ENCODE assay signal across 34 mouse cellular contexts in the genomic region with DNA sequence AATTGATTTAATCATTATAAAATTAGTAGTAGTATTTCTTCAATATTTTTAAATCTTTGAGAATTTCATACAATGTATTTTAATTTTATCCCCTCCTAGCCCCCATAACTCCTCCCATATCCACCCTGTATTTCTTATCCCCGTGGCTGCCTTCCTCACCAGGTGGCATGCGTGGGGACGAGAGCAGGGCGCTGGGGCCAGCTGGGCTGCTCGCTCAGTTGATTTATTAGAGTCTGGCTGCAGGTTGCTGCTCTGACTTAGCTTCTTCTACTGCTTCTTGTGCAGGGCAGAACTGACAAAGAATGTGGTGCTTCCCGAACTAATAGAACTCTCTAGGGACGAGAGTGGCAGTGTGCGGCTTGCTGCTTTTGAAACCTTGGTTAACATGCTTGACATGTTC. TPM values are rescaled to one million over a fixed set of nuclear protein-coding genes. Genes with fewer than 3 reads are reported as not detected.
DNase-seq lines count a peak whose midpoint lies in the region; ATAC-seq and TF ChIP-seq lines count a peak whose summit lies in the region.
"Had no signal": no experiment of that assay in that cellular context is flagged by ENCODE, and none has a peak within 500 bp of the region (broad histone marks: within the 10 kb centered on the region; RNA-seq: fewer than 3 reads in every experiment).

No protein-coding gene starts in this region.

- TF ChIP-seq CTCF in layer of hippocampus, adult 2 months (conservative IDR thresholded peaks at IDR 0.05), result no peak

- no peak overlapping the region for H3K4me3 ChIP-seq in layer of hippocampus, adult 2 months
- H3K4me3 ChIP-seq: embryonic facial prominence, embryonic 10.5 days; embryonic facial prominence, embryonic 13.5 days; erythroblast, embryonic 14.5 days; forebrain, embryonic 12.5 days; forebrain, embryonic 15.5 days; heart, embryonic 12.5 days; heart, embryonic 15.5 days; hindbrain, embryonic 10.5 days; hindbrain, embryonic 13.5 days had no signal

- ATAC-seq in cerebellum, adult (ENCODE audit: insufficient number of reproducible peaks, low FRiP score, low TSS enrichment), result no peak
- no peak for ATAC-seq in inflammation-experienced regulatory T-cells, adult 6 months
- ATAC-seq: forebrain, embryonic 15.5 days; hindbrain, embryonic 16.5 days; intestine, embryonic 16.5 days; Patski had no signal

- peak overlapping the region; percentile 61; the same call in 1 of the 2 replicates for H3K27ac ChIP-seq in layer of hippocampus, adult 2 months
- H3K27ac ChIP-seq: embryonic facial prominence, embryonic 10.5 days; embryonic facial prominence, embryonic 13.5 days; forebrain, embryonic 12.5 days; forebrain, embryonic 15.5 days; heart, embryonic 15.5 days; hindbrain, embryonic 10.5 days; hindbrain, embryonic 13.5 days had no signal

- peak; percentile 12 for DNase-seq in cerebellum, adult 9-11 months
- no peak for DNase-seq in cerebellum, adult 11-12 months
- DNase-seq in cerebellum, postnatal 25 days, result peak; percentile 37 to 54
- DNase-seq in layer of hippocampus, adult 2 months (ENCODE audit: low spot score in 2 of 2), result peak; percentile 23 to 34
- no peak for DNase-seq in layer of hippocampus, postnatal 10 days (ENCODE audit: low spot score in 2 of 2)
- DNase-seq in layer of hippocampus, adult 9-11 months, result peak; percentile 26
- DNase-seq: adrenal gland, postnatal 10 days; adrenal gland, postnatal 36 days; B cell, adult 2 months; embryo, embryonic 11 days; gastrocnemius, postnatal 25 days; heart, adult 18-20 months; heart, postnatal 10 days; heart, postnatal 36 days had no signal

RNA-seq across cellular contexts. Expression of a gene that starts 47.5 kb away (rescaled TPM):
- under 1 TPM in 1 of 2 experiments, not detected in 1; 0.10 TPM for total RNA-seq in layer of hippocampus, adult 2 months (2021)
- not detected for total RNA-seq in layer of hippocampus, postnatal 10 days (2021)
- not detected for polyA plus RNA-seq in inflammation-experienced regulatory T-cells, adult 6 months (2017; shearing (Covaris generic))
- total RNA-seq: adrenal gland, adult 18-20 months; CH12.LX; gastrocnemius, adult 8-10 months; gastrocnemius, postnatal 25 days; heart, postnatal 10 days; heart, postnatal 36 days had no signal
- polyA plus RNA-seq: cerebellum, adult 2 months; embryonic facial prominence, embryonic 10.5 days; erythroblast, embryonic 14.5 days; forebrain, embryonic 12.5 days; G1E; gonadal fat pad, adult 2 months; heart, embryonic 15.5 days; hindbrain, embryonic 10.5 days; hindbrain, embryonic 13.5 days had no signal

RNA-seq across cellular contexts. Expression of a gene that starts 51.7 kb away (rescaled TPM):
- total RNA-seq in layer of hippocampus, adult 2 months (2021), result 10 to 100 TPM; 47.8 to 50.5 TPM
- 10 to 100 TPM; 25.3 to 27.0 TPM for total RNA-seq in layer of hippocampus, postnatal 10 days (2021)
- polyA plus RNA-seq in inflammation-experienced regulatory T-cells, adult 6 months (2017; shearing (Covaris generic)), result under 1 TPM in 1 of 3 experiments, not detected in 2; 0.28 TPM
- polyA plus RNA-seq: erythroblast, embryonic 14.5 days; G1E had no signal

Comparison
In these comparisons a context has a peak if more than half of its experiments do, and no peak if none do; other contexts are left out.
1. DNase-seq: peak in cerebellum, adult 9-11 months (single experiment), cerebellum, postnatal 25 days (2 of 2), layer of hippocampus, adult 2 months (2 of 2) and layer of hippocampus, adult 9-11 months (single experiment); none in cerebellum, adult 11-12 months (single experiment) and layer of hippocampus, postnatal 10 days (0 of 2).